Mouse (Mus musculus) hindbrain, embryonic 14.5 days (tissue): ENCODE results near the gene Plcb2. TPM values are rescaled to one million over a fixed set of nuclear protein-coding genes. Genes with fewer than 3 reads are reported as not detected.

ENCODE experiments used
- ATAC-seq: fragments of 200-750 bp; cut with Nextera tagmentation; 2 replicates; pipeline ENCODE4 v1.8.0; 2017; ENCODE audit warnings: moderate number of reproducible peaks, mild to moderate bottlenecking, moderate TSS enrichment, moderate library complexity; ENCODE audit not compliant: low FRiP score
- DNase-seq: peaks from one replicate; pipeline ENCODE4 v3.0.0-alpha.2; 2015; ENCODE audit warnings: low spot score
- H3K27ac ChIP-seq: fragments of 300-500 bp; sonication (generic); 2 replicates; pipeline ENCODE4 v1.5.1; 2014; ENCODE audit warnings: mild to moderate bottlenecking, moderate library complexity
- H3K27me3 ChIP-seq: fragments of 300-500 bp; sonication (generic); 2 replicates; pipeline ENCODE4 v1.6.1; 2014; ENCODE audit warnings: mild to moderate bottlenecking, low read length, mixed read lengths; ENCODE audit not compliant: control insufficient read depth, insufficient read depth
- H3K36me3 ChIP-seq: fragments of 300-500 bp; sonication (generic); replicated peaks from 2 replicates; pipeline ENCODE4 v1.6.1; 2014; ENCODE audit not compliant: control insufficient read depth, insufficient read depth
- H3K4me1 ChIP-seq: fragments of 300-500 bp; sonication (generic); replicated peaks from 2 replicates; pipeline ENCODE4 v1.6.1; 2014; ENCODE audit warnings: antibody characterized with exemption, low read length, mixed read lengths; ENCODE audit not compliant: control insufficient read depth, insufficient read depth
- H3K4me2 ChIP-seq: fragments of 300-500 bp; sonication (generic); replicated peaks from 2 replicates; pipeline ENCODE4 v1.6.1; 2014; ENCODE audit warnings: mild to moderate bottlenecking, moderate library complexity
- H3K4me3 ChIP-seq: fragments of 300-500 bp; sonication (generic); replicated peaks from 2 replicates; pipeline ENCODE4 v1.5.1; 2014; ENCODE audit warnings: mild to moderate bottlenecking, low read length
- H3K9ac ChIP-seq: fragments of 300-500 bp; sonication (generic); 2 replicates; pipeline ENCODE4 v1.6.1; 2014
- H3K9me3 ChIP-seq: fragments of 300-500 bp; sonication (generic); 2 replicates; pipeline ENCODE4 v1.6.1; 2016; ENCODE audit warnings: low read length; ENCODE audit not compliant: control insufficient read depth
- WGBS: fragments of 180-500 bp; shearing (Covaris S2); extraction: QIAGEN DNeasy Blood & Tissue Kit; methylation state at CpG from one replicate; pipeline ENCODE4 v1.1.7; 2014; 5-methylcytosine and 5-hydroxymethylcytosine counted together
- polyA plus RNA-seq: library from polyadenylated mRNA; unstranded; fragments of >200 nt; fragmentation: Nextera tagmentation; extraction: Ambion mirVana; gene quantifications from 2 replicates; pipeline ENCODE4 v1.2.1, GENCODE M21; 2014

Gene Plcb2
- polyA plus RNA-seq, 1 experiment from 2014 or later: 0.54 TPM

- no peak overlapping the region for H3K4me3 ChIP-seq
- 31% methylated on average over 9 of the region's 9 CpGs for WGBS
- no peak overlapping the region for H3K4me2 ChIP-seq
- H3K27ac ChIP-seq: no peak overlapping the region
- H3K9ac ChIP-seq: no peak overlapping the region
- H3K4me1 ChIP-seq: no peaks in the 10 kb centered on the region
- ATAC-seq: no peak
- no peak for DNase-seq
- H3K27me3 ChIP-seq: peaks cover 20% of the 10 kb centered on the region; the same call in 1 of the 2 replicates
- no peaks in the 10 kb centered on the region for H3K9me3 ChIP-seq
- H3K36me3 ChIP-seq: no peaks in the 10 kb centered on the region
Observed at GRCm38 (mm10) chr2:118727911-118728310, 327 bp downstream of the Plcb2 start.

GRCm38 (mm10) chr2:118726873-118727272 is 1.4 kb downstream of the Plcb2 start:
- Histone ChIP-seq H3K4me1 (no peaks in the 10 kb centered on the region), H3K27ac (no peak overlapping the region), H3K9ac (no peak overlapping the region), H3K4me2 (no peak overlapping the region), H3K9me3 (no peaks in the 10 kb centered on the region), H3K27me3 (peaks cover 20% of the 10 kb centered on the region; the same call in 1 of the 2 replicates), H3K36me3 (no peaks in the 10 kb centered on the region), H3K4me3 (no peak overlapping the region)
- ATAC-seq (no peak), DNase-seq (no peak)
- 85% methylated on average over 2 of the region's 2 CpGs for WGBS

- no peak overlapping the region for H3K27ac ChIP-seq
- no peak overlapping the region for H3K4me2 ChIP-seq
- peaks cover 20% of the 10 kb centered on the region; the same call in 1 of the 2 replicates for H3K27me3 ChIP-seq
- H3K9me3 ChIP-seq: no peaks in the 10 kb centered on the region
- no peak overlapping the region for H3K4me3 ChIP-seq
- H3K4me1 ChIP-seq: no peaks in the 10 kb centered on the region
- no peak for DNase-seq
- no peak for ATAC-seq
- 84% methylated on average over 4 of the region's 4 CpGs for WGBS
- no peaks in the 10 kb centered on the region for H3K36me3 ChIP-seq
- H3K9ac ChIP-seq: no peak overlapping the region
Observed at GRCm38 (mm10) chr2:118725511-118725910, 2.7 kb downstream of the Plcb2 start.

- Histone ChIP-seq H3K9ac (no peak overlapping the region), H3K9me3 (no peaks in the 10 kb centered on the region), H3K4me1 (no peaks in the 10 kb centered on the region), H3K36me3 (no peaks in the 10 kb centered on the region), H3K4me2 (no peak overlapping the region), H3K27me3 (peaks cover 11% of the 10 kb centered on the region; the same call in 1 of the 2 replicates), H3K4me3 (no peak overlapping the region), H3K27ac (no peak overlapping the region)
- DNase-seq: no peak
- 83% methylated on average over 15 of the region's 15 CpGs for WGBS
- ATAC-seq: no peak
Observed at GRCm38 (mm10) chr2:118723693-118724486, 4.3 kb downstream of the Plcb2 start.

- Histone ChIP-seq H3K4me3 (no peak overlapping the region), H3K27me3 (peaks cover 12% of the 10 kb centered on the region), H3K4me1 (peaks cover 4% of the 10 kb centered on the region; the same call in 1 of the 2 replicates), H3K4me2 (no peak overlapping the region), H3K9me3 (no peaks in the 10 kb centered on the region), H3K36me3 (no peaks in the 10 kb centered on the region), H3K9ac (no peak overlapping the region), H3K27ac (no peak overlapping the region)
- WGBS: 86% methylated on average over 5 of the region's 5 CpGs
- ATAC-seq (no peak), DNase-seq (no peak)
Observed at GRCm38 (mm10) chr2:118716677-118717076, 11.6 kb downstream of the Plcb2 start.

GRCm38 (mm10) chr2:118714230-118714629 is 14.0 kb downstream of the Plcb2 start:
- H3K4me3 ChIP-seq: no peak overlapping the region
- WGBS: 18% methylated on average over 4 of the region's 4 CpGs
- peaks cover 33% of the 10 kb centered on the region for H3K27me3 ChIP-seq
- no peak overlapping the region for H3K27ac ChIP-seq
- H3K36me3 ChIP-seq: no peaks in the 10 kb centered on the region
- peaks cover 9% of the 10 kb centered on the region for H3K4me1 ChIP-seq
- H3K4me2 ChIP-seq: no peak overlapping the region
- peak; percentile 56 for ATAC-seq
- H3K9me3 ChIP-seq: no peaks in the 10 kb centered on the region
- H3K9ac ChIP-seq: no peak overlapping the region
- DNase-seq: peak; percentile 53

- Histone ChIP-seq H3K4me3 (no peak overlapping the region), H3K36me3 (no peaks in the 10 kb centered on the region), H3K27me3 (peaks cover 39% of the 10 kb centered on the region), H3K27ac (no peak overlapping the region), H3K9me3 (no peaks in the 10 kb centered on the region), H3K4me2 (no peak overlapping the region), H3K4me1 (peaks cover 9% of the 10 kb centered on the region), H3K9ac (no peak overlapping the region)
- WGBS: 86% methylated on average over 6 of the region's 6 CpGs
- no peak for DNase-seq
- ATAC-seq: no peak
Observed at GRCm38 (mm10) chr2:118713631-118714030, 14.6 kb downstream of the Plcb2 start.

GRCm38 (mm10) chr2:118711038-118711494 is 17.2 kb downstream of the Plcb2 start:
- peak overlapping the region; percentile 39 for H3K4me3 ChIP-seq
- DNase-seq: peak; percentile 72
- no peaks in the 10 kb centered on the region for H3K9me3 ChIP-seq
- ATAC-seq: peak; percentile 73; the same call in 1 of the 2 replicates
- H3K36me3 ChIP-seq: no peaks in the 10 kb centered on the region
- peaks cover 65% of the 10 kb centered on the region for H3K27me3 ChIP-seq
- WGBS: under 1% methylated on average over 36 of the region's 36 CpGs
- H3K9ac ChIP-seq: peak overlapping the region; percentile 57
- no peak overlapping the region for H3K27ac ChIP-seq
- H3K4me1 ChIP-seq: peaks cover 9% of the 10 kb centered on the region
- peak overlapping the region; percentile 86 for H3K4me2 ChIP-seq

GRCm38 (mm10) chr2:118709655-118710221 is 18.5 kb downstream of the Plcb2 start:
- Histone ChIP-seq H3K9me3 (no peaks in the 10 kb centered on the region), H3K4me2 (no peak overlapping the region), H3K36me3 (no peaks in the 10 kb centered on the region), H3K27me3 (peaks cover 78% of the 10 kb centered on the region), H3K27ac (no peak overlapping the region), H3K9ac (no peak overlapping the region), H3K4me3 (no peak overlapping the region), H3K4me1 (peaks cover 9% of the 10 kb centered on the region)
- 45% methylated on average over 4 of the region's 4 CpGs for WGBS
- no peak for DNase-seq
- no peak for ATAC-seq
